Mouse (Mus musculus) C2C12 (cell line): ENCODE results near the gene Ccr7.

Experiments used
- CTCF ChIP-seq: IDR thresholded peaks from one replicate; pipeline ENCODE4 v1.5.1; 2011; ENCODE audit not compliant: control insufficient read depth, insufficient read depth, insufficient read length
- FOSL1 ChIP-seq: IDR thresholded peaks from one replicate; pipeline ENCODE4 v1.8.0; 2011; ENCODE audit warnings: mild to moderate bottlenecking, low read length; ENCODE audit not compliant: poor library complexity, insufficient read depth, severe bottlenecking
- MYOG ChIP-seq: IDR thresholded peaks from one replicate; pipeline ENCODE4 v1.6.1; 2011; ENCODE audit not compliant: control insufficient read depth, insufficient read length; ENCODE audit errors: extremely low read depth

GRCm38 (mm10) chr11:99124635-99125029, 30.2 kb downstream of the Ccr7 start:
- TF ChIP-seq CTCF (no peak), MYOG (no peak), FOSL1 (no peak)
